ENCODE assay signal across 9 mouse cellular contexts in genomic region chr2:181071706-181072402, GRCm38 (mm10). TPM values are rescaled to one million over a fixed set of nuclear protein-coding genes. Genes with fewer than 3 reads are reported as not detected.
DNase-seq lines count a peak whose midpoint lies in the region; ATAC-seq and TF ChIP-seq lines count a peak whose summit lies in the region.
"Had no signal": no experiment of that assay in that cellular context is flagged by ENCODE, and none has a peak within 500 bp of the region (broad histone marks: within the 10 kb centered on the region; RNA-seq: fewer than 3 reads in every experiment).

No protein-coding gene starts in this region.

- no peak overlapping the region for H3K4me2 ChIP-seq in forebrain, embryonic 14.5 days (ENCODE audit: low read length)
- H3K4me2 ChIP-seq in hindbrain, embryonic 12.5 days (replicated peaks) = no peak overlapping the region

- H3K9ac ChIP-seq in forebrain, embryonic 14.5 days (ENCODE audit: low read length) = no peak overlapping the region
- H3K9ac ChIP-seq in hindbrain, embryonic 12.5 days = no peak overlapping the region

- TF ChIP-seq CTCF in G1E (IDR thresholded peaks at IDR 0.05; ENCODE audit: low read depth, low read length) = peak; percentile 98

- ATAC-seq in G1E (ENCODE audit: extremely low read depth, insufficient number of reproducible peaks, low FRiP score, poor library complexity, severe bottlenecking) = peak; percentile 60
- peak; percentile 69 for ATAC-seq in forebrain, embryonic 14.5 days
- peak; percentile 61 for ATAC-seq in hindbrain, embryonic 12.5 days (ENCODE audit: low FRiP score)

- peak; percentile 43 for DNase-seq in G1E (ENCODE audit: low spot score)
- peak; percentile 71 for DNase-seq in c-Kit-positive CD71-positive TER-119-negative erythroid progenitor cells, embryonic 14.5 days (ENCODE audit: low read depth)
- DNase-seq in forebrain, embryonic 14.5 days (ENCODE audit: low spot score) = peak; percentile 88
- DNase-seq in layer of hippocampus, postnatal 25 days (ENCODE audit: extremely low spot score in 1 of 2, low spot score in 1 of 2) = peak; percentile 85 to 95
- DNase-seq in lung, postnatal 25 days (ENCODE audit: low spot score) = peak; percentile 65
- DNase-seq in retina, postnatal 7 days (ENCODE audit: low read depth, low spot score) = peak; percentile 75
- DNase-seq in thymus, postnatal 4 days = peak; percentile 76

- H3K27me3 ChIP-seq in G1E (ENCODE audit: insufficient read depth, low read length) = peaks cover 11% of the 10 kb centered on the region; the same call in 1 of the 2 replicates
- no peaks in the 10 kb centered on the region for H3K27me3 ChIP-seq in forebrain, embryonic 14.5 days (replicated peaks; ENCODE audit: control insufficient read depth, insufficient read depth, low read length)
- peaks cover 3% of the 10 kb centered on the region; the same call in 1 of the 2 replicates for H3K27me3 ChIP-seq in hindbrain, embryonic 12.5 days

- H3K4me1 ChIP-seq in G1E (ENCODE audit: insufficient read depth, low read depth, low read length) = no peaks in the 10 kb centered on the region
- no peaks in the 10 kb centered on the region for H3K4me1 ChIP-seq in forebrain, embryonic 14.5 days (ENCODE audit: control insufficient read depth, insufficient read depth, low read length)
- no peaks in the 10 kb centered on the region for H3K4me1 ChIP-seq in hindbrain, embryonic 12.5 days

- WGBS in forebrain, embryonic 14.5 days = 62% methylated on average over 7 of the region's 7 CpGs
- 68% methylated on average over 7 of the region's 7 CpGs for WGBS in hindbrain, embryonic 12.5 days

- no peak overlapping the region for H3K27ac ChIP-seq in forebrain, embryonic 14.5 days (ENCODE audit: low read depth, low read length)
- no peak overlapping the region for H3K27ac ChIP-seq in hindbrain, embryonic 12.5 days
- H3K27ac ChIP-seq: macrophage had no signal

- no peaks in the 10 kb centered on the region for H3K36me3 ChIP-seq in G1E (replicated peaks)
- H3K36me3 ChIP-seq in forebrain, embryonic 14.5 days (ENCODE audit: control insufficient read depth, insufficient read depth, low read length) = no peaks in the 10 kb centered on the region
- no peaks in the 10 kb centered on the region for H3K36me3 ChIP-seq in hindbrain, embryonic 12.5 days

- H3K9me3 ChIP-seq in G1E (replicated peaks) = no peaks in the 10 kb centered on the region
- no peaks in the 10 kb centered on the region for H3K9me3 ChIP-seq in forebrain, embryonic 14.5 days (replicated peaks; ENCODE audit: control insufficient read depth, low read length)
- no peaks in the 10 kb centered on the region for H3K9me3 ChIP-seq in hindbrain, embryonic 12.5 days (replicated peaks)

- no peak overlapping the region for H3K4me3 ChIP-seq in G1E (ENCODE audit: low read depth, low read length)
- no peak overlapping the region for H3K4me3 ChIP-seq in forebrain, embryonic 14.5 days (ENCODE audit: low read depth, low read length)
- H3K4me3 ChIP-seq in hindbrain, embryonic 12.5 days = no peak overlapping the region

RNA-seq across cellular contexts. Expression of gene Chrna4, which starts 28.5 kb away (rescaled TPM):
- total RNA-seq in G1E (2014; fragmentation: Nextera tagmentation) (not detected in 2 replicates), G1E (2017) (0.05 and 0.41 TPM in 2 replicates)
- polyA plus RNA-seq in G1E (2012) = not detected in 2 replicates
- polyA plus RNA-seq in forebrain, embryonic 14.5 days (2014; fragmentation: Nextera tagmentation; extraction: Ambion mirVana) = 13.1 and 14.3 TPM in 2 replicates
- 44.6 and 47.0 TPM in 2 replicates for polyA plus RNA-seq in hindbrain, embryonic 12.5 days (2016; fragmentation: Nextera tagmentation; extraction: Ambion mirVana)
- total RNA-seq in layer of hippocampus, postnatal 25 days (2021) = 10 to 100 TPM; 15.8 to 17.8 TPM
- polyA plus RNA-seq: macrophage had no signal

Comparison
In these comparisons a context has a peak if more than half of its experiments do, and no peak if none do; other contexts are left out.
1. RNA of gene Chrna4, which starts 28.5 kb away (polyA plus RNA-seq): 44.6 to 47.0 TPM in hindbrain, embryonic 12.5 days and 13.1 to 14.3 TPM in forebrain, embryonic 14.5 days; not detected in G1E; every median in the first group is over 10 times any median in the second.
2. Peak in every context shown above with its lines, with median percentiles within 50 percentile points of each other: ATAC-seq and DNase-seq.